ENCODE assay signal across 22 mouse cellular contexts in the genomic region with DNA sequence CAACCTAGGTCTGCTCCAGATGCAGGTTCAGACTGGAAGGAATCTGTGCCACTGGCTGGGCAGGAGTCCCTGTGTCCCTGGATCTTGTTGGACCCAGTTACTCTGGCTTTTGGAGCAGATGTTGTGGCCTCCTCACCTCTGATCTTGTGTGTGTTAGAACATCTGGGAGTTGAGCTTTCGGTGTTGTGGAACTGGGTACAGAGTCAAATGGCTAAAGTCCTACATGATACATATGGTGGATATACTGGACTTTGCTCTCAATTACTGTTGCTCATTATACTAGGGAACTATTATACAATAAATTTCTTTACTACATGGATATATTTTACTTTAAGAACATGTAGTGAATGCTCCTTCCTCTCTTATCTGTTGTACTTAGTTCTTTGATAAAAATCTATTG. TPM values are rescaled to one million over a fixed set of nuclear protein-coding genes. Genes with fewer than 3 reads are reported as not detected.
"Had no signal": no experiment of that assay in that cellular context is flagged by ENCODE, and none has a peak within 500 bp of the region (broad histone marks: within the 10 kb centered on the region; RNA-seq: fewer than 3 reads in every experiment).

No protein-coding gene starts in this region.

- H3K36me3 ChIP-seq: midbrain, embryonic 12.5 days; neural tube, embryonic 13.5 days had no signal

- ATAC-seq: midbrain, embryonic 16.5 days had no signal

- H3K9ac ChIP-seq: liver, embryonic 14.5 days; lung, embryonic 14.5 days; midbrain, embryonic 12.5 days; neural tube, embryonic 13.5 days had no signal

- H3K27me3 ChIP-seq: midbrain, embryonic 12.5 days; neural tube, embryonic 13.5 days had no signal

- H3K4me3 ChIP-seq: midbrain, embryonic 12.5 days; myocyte; neural tube, embryonic 13.5 days had no signal

- H3K27ac ChIP-seq: liver, embryonic 14.5 days; midbrain, embryonic 12.5 days; neural tube, embryonic 13.5 days had no signal

- DNase-seq: lung, adult 18-20 months; lung, embryonic 14.5 days; lung, postnatal 10 days; lung, postnatal 4 days; midbrain, embryonic 14.5 days; right cerebral cortex, postnatal 14 days; thymus, adult 18-20 months; thymus, postnatal 14 days; thymus, postnatal 36 days had no signal

- H3K4me2 ChIP-seq: lung, embryonic 14.5 days; midbrain, embryonic 12.5 days; neural tube, embryonic 13.5 days had no signal

- H3K4me1 ChIP-seq: midbrain, embryonic 12.5 days; neural tube, embryonic 13.5 days had no signal

- H3K9me3 ChIP-seq: midbrain, embryonic 12.5 days; neural tube, embryonic 13.5 days had no signal

RNA-seq across cellular contexts. Expression of a gene that starts 0.9 kb away (rescaled TPM):
- total RNA-seq: megakaryocyte, adult 5-6 weeks; neutrophil, adult 5-6 weeks had no signal
- polyA plus RNA-seq: lung, embryonic 14.5 days; lung, embryonic 16.5 days; midbrain, embryonic 12.5 days; midbrain, embryonic 14.5 days; midbrain, embryonic 16.5 days; myocyte; neural tube, embryonic 11.5 days; neural tube, embryonic 13.5 days; spleen, adult 2 months; stomach, embryonic 14.5 days; thymus, postnatal 0 days had no signal

RNA-seq across cellular contexts. Expression of a gene that starts 37.9 kb away (rescaled TPM):
- total RNA-seq: neutrophil, adult 5-6 weeks had no signal
- polyA plus RNA-seq: lung, embryonic 14.5 days; lung, embryonic 16.5 days; midbrain, embryonic 12.5 days; midbrain, embryonic 14.5 days; midbrain, embryonic 16.5 days; neural tube, embryonic 11.5 days; neural tube, embryonic 13.5 days; stomach, embryonic 14.5 days; stomach, embryonic 16.5 days had no signal
